Mouse (Mus musculus): ENCODE data around the gene Guca2a. TPM values are rescaled to one million over a fixed set of nuclear protein-coding genes. Genes with fewer than 3 reads are reported as not detected.
A peak's percentile ranks its signal among the peaks of the same experiment; 100 is the strongest.
"Not testable (repeated sequence)": the region's sequence is repeated elsewhere in the genome, so short reads cannot be mapped to it uniquely, and the experiment has no call there.

Guca2a gene
- polyA plus RNA-seq, 1 experiment from 2014 or later: 0.55 TPM

- Histone ChIP-seq H3K4me3 (ENCODE audit: low read depth, low read length) (no peak overlapping the region), H3K27ac (ENCODE audit: low read length) (no peak overlapping the region), H3K27me3 (ENCODE audit: control insufficient read depth, insufficient read depth, low read depth, low read length) (no peaks in the 10 kb centered on the region), H3K9me3 (replicated peaks; ENCODE audit: control insufficient read depth, low read length) (no peaks in the 10 kb centered on the region), H3K4me1 (ENCODE audit: control insufficient read depth, low read depth, low read length) (peaks cover 5% of the 10 kb centered on the region), H3K36me3 (ENCODE audit: control insufficient read depth, insufficient read depth) (peaks cover 2% of the 10 kb centered on the region), H3K9ac (ENCODE audit: low read depth, low read length) (no peak overlapping the region), H3K4me2 (ENCODE audit: low read depth, low read length) (no peak overlapping the region)
- WGBS (ENCODE audit: insufficient replicate concordance): 66% methylated on average over 4 of the region's 4 CpGs
- no peak for ATAC-seq (ENCODE audit: low read depth)
Observed at GRCm38 (mm10) chr4:119614724-119615123, 22.8 kb upstream of the Guca2a start.

GRCm38 (mm10) chr4:119626081-119626645 lies 11.3 kb upstream of the Guca2a start:
- peaks cover 7% of the 10 kb centered on the region for H3K36me3 ChIP-seq (ENCODE audit: control insufficient read depth, insufficient read depth)
- WGBS (ENCODE audit: insufficient replicate concordance): 80% methylated on average over 7 of the region's 7 CpGs
- H3K4me2 ChIP-seq (ENCODE audit: low read depth, low read length): no peak overlapping the region
- ATAC-seq (ENCODE audit: low read depth): no peak
- no peak overlapping the region for H3K9ac ChIP-seq (ENCODE audit: low read depth, low read length)
- H3K4me3 ChIP-seq (ENCODE audit: low read depth, low read length): no peak overlapping the region
- peaks cover 1% of the 10 kb centered on the region; the same call in 1 of the 2 replicates for H3K4me1 ChIP-seq (ENCODE audit: control insufficient read depth, low read depth, low read length)
- no peaks in the 10 kb centered on the region for H3K27me3 ChIP-seq (ENCODE audit: control insufficient read depth, insufficient read depth, low read depth, low read length)
- no peaks in the 10 kb centered on the region for H3K9me3 ChIP-seq (replicated peaks; ENCODE audit: control insufficient read depth, low read length)
- no peak overlapping the region for H3K27ac ChIP-seq (ENCODE audit: low read length)

- 66% methylated on average over 3 of the region's 3 CpGs for WGBS (ENCODE audit: insufficient replicate concordance)
- no peak overlapping the region for H3K27ac ChIP-seq (ENCODE audit: low read length)
- no peak overlapping the region for H3K9ac ChIP-seq (ENCODE audit: low read depth, low read length)
- H3K4me2 ChIP-seq (ENCODE audit: low read depth, low read length): no peak overlapping the region
- H3K4me1 ChIP-seq (ENCODE audit: control insufficient read depth, low read depth, low read length): peaks cover 5% of the 10 kb centered on the region; the same call in 1 of the 2 replicates
- no peak for ATAC-seq (ENCODE audit: low read depth)
- peaks cover 7% of the 10 kb centered on the region for H3K36me3 ChIP-seq (ENCODE audit: control insufficient read depth, insufficient read depth)
- no peaks in the 10 kb centered on the region for H3K9me3 ChIP-seq (replicated peaks; ENCODE audit: control insufficient read depth, low read length)
- no peaks in the 10 kb centered on the region for H3K27me3 ChIP-seq (ENCODE audit: control insufficient read depth, insufficient read depth, low read depth, low read length)
- no peak overlapping the region for H3K4me3 ChIP-seq (ENCODE audit: low read depth, low read length)
Observed at GRCm38 (mm10) chr4:119626876-119627275, 10.6 kb upstream of the Guca2a start.

GRCm38 (mm10) chr4:119627317-119627716 lies 10.2 kb upstream of the Guca2a start:
- no peak overlapping the region for H3K4me3 ChIP-seq (ENCODE audit: low read depth, low read length)
- H3K4me1 ChIP-seq (ENCODE audit: control insufficient read depth, low read depth, low read length): peaks cover 5% of the 10 kb centered on the region; the same call in 1 of the 2 replicates
- no peak overlapping the region for H3K27ac ChIP-seq (ENCODE audit: low read length)
- WGBS (ENCODE audit: insufficient replicate concordance): 69% methylated on average over 4 of the region's 4 CpGs
- no peak overlapping the region for H3K4me2 ChIP-seq (ENCODE audit: low read depth, low read length)
- no peak overlapping the region for H3K9ac ChIP-seq (ENCODE audit: low read depth, low read length)
- H3K27me3 ChIP-seq (ENCODE audit: control insufficient read depth, insufficient read depth, low read depth, low read length): no peaks in the 10 kb centered on the region
- peaks cover 7% of the 10 kb centered on the region for H3K36me3 ChIP-seq (ENCODE audit: control insufficient read depth, insufficient read depth)
- no peaks in the 10 kb centered on the region for H3K9me3 ChIP-seq (replicated peaks; ENCODE audit: control insufficient read depth, low read length)
- no peak for ATAC-seq (ENCODE audit: low read depth)

GRCm38 (mm10) chr4:119628363-119628762 lies 9.1 kb upstream of the Guca2a start:
- not testable (repeated sequence) for H3K9ac ChIP-seq (ENCODE audit: low read depth, low read length); H3K36me3 ChIP-seq (ENCODE audit: control insufficient read depth, insufficient read depth); H3K4me3 ChIP-seq (ENCODE audit: low read depth, low read length); H3K27ac ChIP-seq (ENCODE audit: low read length); ATAC-seq (ENCODE audit: low read depth); H3K9me3 ChIP-seq (replicated peaks; ENCODE audit: control insufficient read depth, low read length); H3K4me1 ChIP-seq (ENCODE audit: control insufficient read depth, low read depth, low read length); H3K4me2 ChIP-seq (ENCODE audit: low read depth, low read length); H3K27me3 ChIP-seq (ENCODE audit: control insufficient read depth, insufficient read depth, low read depth, low read length)
- WGBS (ENCODE audit: insufficient replicate concordance): 73% methylated on average over 4 of the region's 4 CpGs

- Histone ChIP-seq H3K27ac (ENCODE audit: low read length) (no peak overlapping the region), H3K9ac (ENCODE audit: low read depth, low read length) (no peak overlapping the region), H3K27me3 (ENCODE audit: control insufficient read depth, insufficient read depth, low read depth, low read length) (no peaks in the 10 kb centered on the region), H3K4me3 (ENCODE audit: low read depth, low read length) (no peak overlapping the region), H3K4me2 (ENCODE audit: low read depth, low read length) (no peak overlapping the region), H3K36me3 (ENCODE audit: control insufficient read depth, insufficient read depth) (peaks cover under 1% of the 10 kb centered on the region), H3K4me1 (ENCODE audit: control insufficient read depth, low read depth, low read length) (peaks cover 5% of the 10 kb centered on the region; the same call in 1 of the 2 replicates), H3K9me3 (replicated peaks; ENCODE audit: control insufficient read depth, low read length) (no peaks in the 10 kb centered on the region)
- whole genome bisulfite sequencing (ENCODE audit: insufficient replicate concordance): 48% methylated on average over 11 of the region's 11 CpGs
- peak; percentile 56 for ATAC-seq (ENCODE audit: low read depth)
Observed at GRCm38 (mm10) chr4:119631115-119631919, 6.2 kb upstream of the Guca2a start.

DNA sequence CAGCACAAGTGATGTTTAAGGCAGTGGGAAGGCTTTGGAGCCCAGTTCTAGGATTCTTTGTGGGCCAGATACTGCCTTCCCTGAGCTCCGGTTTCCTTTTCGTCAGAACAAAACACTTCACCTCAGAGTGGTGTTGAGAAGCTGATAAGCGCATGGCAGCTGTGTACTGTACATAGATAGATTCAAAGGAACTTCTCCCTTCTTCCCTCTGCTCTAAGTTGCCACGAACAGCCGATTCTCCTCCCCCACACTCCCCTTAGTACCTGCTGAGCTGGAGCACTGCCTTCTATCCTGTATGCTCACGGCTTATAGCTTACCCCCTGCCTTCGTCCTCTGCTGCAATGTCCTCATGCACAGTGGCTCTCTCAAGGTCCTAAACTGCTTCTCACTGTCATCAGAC lies 4.8 kb upstream of the Guca2a start:
- ATAC-seq (ENCODE audit: low read depth): no peak
- Histone ChIP-seq H3K36me3 (ENCODE audit: control insufficient read depth, insufficient read depth) (no peaks in the 10 kb centered on the region; the same call in 1 of the 2 replicates), H3K4me2 (ENCODE audit: low read depth, low read length) (no peak overlapping the region), H3K27me3 (ENCODE audit: control insufficient read depth, insufficient read depth, low read depth, low read length) (no peaks in the 10 kb centered on the region), H3K4me3 (ENCODE audit: low read depth, low read length) (no peak overlapping the region), H3K9me3 (replicated peaks; ENCODE audit: control insufficient read depth, low read length) (no peaks in the 10 kb centered on the region), H3K9ac (ENCODE audit: low read depth, low read length) (no peak overlapping the region), H3K4me1 (ENCODE audit: control insufficient read depth, low read depth, low read length) (peaks cover 5% of the 10 kb centered on the region; the same call in 1 of the 2 replicates), H3K27ac (ENCODE audit: low read length) (no peak overlapping the region)
- WGBS (ENCODE audit: insufficient replicate concordance): 42% methylated on average over 7 of the region's 7 CpGs

GRCm38 (mm10) chr4:119633342-119633741 lies 4.2 kb upstream of the Guca2a start:
- no peak for ATAC-seq (ENCODE audit: low read depth)
- Histone ChIP-seq H3K4me2 (ENCODE audit: low read depth, low read length) (no peak overlapping the region), H3K27ac (ENCODE audit: low read length) (no peak overlapping the region), H3K27me3 (ENCODE audit: control insufficient read depth, insufficient read depth, low read depth, low read length) (no peaks in the 10 kb centered on the region), H3K9me3 (replicated peaks; ENCODE audit: control insufficient read depth, low read length) (no peaks in the 10 kb centered on the region), H3K9ac (ENCODE audit: low read depth, low read length) (no peak overlapping the region), H3K36me3 (ENCODE audit: control insufficient read depth, insufficient read depth) (no peaks in the 10 kb centered on the region; the same call in 1 of the 2 replicates), H3K4me3 (ENCODE audit: low read depth, low read length) (no peak overlapping the region), H3K4me1 (ENCODE audit: control insufficient read depth, low read depth, low read length) (peaks cover 5% of the 10 kb centered on the region; the same call in 1 of the 2 replicates)
- 58% methylated on average over 7 of the region's 7 CpGs for WGBS (ENCODE audit: insufficient replicate concordance)

- Histone ChIP-seq H3K4me3 (ENCODE audit: low read depth, low read length) (no peak overlapping the region), H3K27me3 (ENCODE audit: control insufficient read depth, insufficient read depth, low read depth, low read length) (no peaks in the 10 kb centered on the region), H3K36me3 (ENCODE audit: control insufficient read depth, insufficient read depth) (no peaks in the 10 kb centered on the region; the same call in 1 of the 2 replicates), H3K9ac (ENCODE audit: low read depth, low read length) (no peak overlapping the region), H3K4me2 (ENCODE audit: low read depth, low read length) (no peak overlapping the region), H3K4me1 (ENCODE audit: control insufficient read depth, low read depth, low read length) (peaks cover 5% of the 10 kb centered on the region; the same call in 1 of the 2 replicates), H3K9me3 (replicated peaks; ENCODE audit: control insufficient read depth, low read length) (no peaks in the 10 kb centered on the region), H3K27ac (ENCODE audit: low read length) (no peak overlapping the region)
- ATAC-seq (ENCODE audit: low read depth): no peak
- 80% methylated on average over 3 of the region's 3 CpGs for WGBS (ENCODE audit: insufficient replicate concordance)
Observed at GRCm38 (mm10) chr4:119633948-119634347, 3.6 kb upstream of the Guca2a start.

Measured in liver, embryonic 16.5 days (tissue).